Mouse (Mus musculus) kidney, adult 11 months (tissue): ENCODE measurements around the gene Ptk7.
"Not testable (repeated sequence)": the region's sequence is repeated elsewhere in the genome, so short reads cannot be mapped to it uniquely, and the experiment has no call there.

Experiments used
- DNase-seq: peaks from one replicate; pipeline ENCODE4 v3.0.0; 2022

Ptk7 gene

GRCm38 (mm10) chr17:46605126-46605525 lies 24.2 kb downstream of the Ptk7 start:
- no peak for DNase-seq

DNA sequence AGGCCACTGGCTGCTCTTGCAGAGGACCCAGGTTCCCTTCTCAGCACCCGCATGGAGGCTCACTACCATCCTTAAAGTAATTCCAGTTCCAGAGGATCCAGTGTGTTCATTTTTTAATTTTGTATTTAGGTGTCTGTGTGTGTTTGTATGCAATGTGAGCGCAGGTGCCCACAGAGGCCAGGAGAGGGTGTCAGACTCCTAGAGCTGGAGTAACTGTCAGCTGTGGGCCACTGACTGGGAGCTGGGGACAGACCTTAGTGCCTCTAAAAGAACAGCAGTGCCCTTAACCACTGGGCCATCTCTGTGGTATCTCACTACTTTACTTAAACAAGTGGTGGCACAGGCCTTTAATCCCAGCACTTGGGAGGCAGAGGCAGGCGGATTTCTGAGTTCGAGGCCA lies 26.1 kb downstream of the Ptk7 start:
- DNase-seq = no peak

DNA sequence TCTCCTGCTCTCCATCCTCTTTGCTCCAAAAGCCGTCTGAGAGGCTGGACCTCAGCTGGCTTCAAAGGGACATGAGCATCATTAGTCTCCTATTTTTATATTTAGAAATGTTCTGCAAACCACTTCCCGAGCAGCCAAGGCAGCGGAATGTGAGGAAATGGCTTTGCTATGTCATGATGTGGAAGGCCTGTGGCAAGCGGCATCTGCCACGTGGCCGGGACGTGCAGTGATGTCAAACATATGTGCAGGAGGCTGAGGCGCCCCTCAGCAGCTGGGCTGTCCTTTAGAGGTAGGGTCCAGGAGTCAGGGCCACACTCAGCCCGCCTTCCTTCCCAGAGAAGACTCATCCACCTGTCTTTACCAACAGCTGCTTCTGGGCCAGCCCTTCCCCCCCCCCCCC lies 27.1 kb downstream of the Ptk7 start:
- DNase-seq = no peak

DNA sequence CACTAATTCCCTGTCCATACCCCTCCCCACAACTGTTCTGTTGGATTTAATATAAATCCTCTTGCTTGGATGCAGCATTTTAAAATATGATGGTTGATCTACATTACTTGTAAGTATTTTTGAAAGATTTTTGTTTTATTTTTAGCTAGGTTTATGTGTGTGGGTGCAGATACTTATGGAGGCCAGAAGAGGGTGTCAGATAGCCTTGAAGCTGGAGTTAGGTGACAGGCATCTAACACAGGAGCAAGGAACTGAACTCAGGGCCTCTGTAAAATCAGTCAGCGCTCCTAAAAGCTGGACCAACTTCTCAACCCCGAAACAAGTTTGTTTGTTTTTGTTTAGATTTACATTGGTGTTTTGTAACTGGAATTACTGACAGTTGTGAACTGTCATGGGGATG lies 28.7 kb downstream of the Ptk7 start:
- DNase-seq = no peak

- DNase-seq = no peak
These were observed 30.3 kb downstream of the Ptk7 start for GRCm38 (mm10) chr17:46598963-46599362.

DNA sequence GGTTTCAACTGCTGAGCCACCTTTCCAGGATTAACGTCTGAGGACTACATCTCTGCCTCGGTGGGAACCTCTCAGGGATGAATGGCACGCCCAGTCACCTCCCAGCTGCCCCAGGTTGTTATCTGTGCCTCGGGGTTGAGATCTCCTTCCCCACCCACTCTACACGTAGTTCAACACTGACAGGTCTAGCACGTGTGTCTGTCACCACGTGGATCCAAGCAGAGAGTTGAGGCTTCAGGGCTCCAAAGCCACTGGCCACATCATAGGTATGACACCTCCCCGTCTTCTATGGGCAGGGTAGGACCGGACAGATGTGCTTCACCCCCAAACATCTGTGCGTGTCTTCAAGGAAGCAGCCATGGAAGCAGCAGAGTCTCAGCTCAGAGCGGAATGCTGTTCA lies 31.3 kb downstream of the Ptk7 start:
- DNase-seq = no peak

DNA sequence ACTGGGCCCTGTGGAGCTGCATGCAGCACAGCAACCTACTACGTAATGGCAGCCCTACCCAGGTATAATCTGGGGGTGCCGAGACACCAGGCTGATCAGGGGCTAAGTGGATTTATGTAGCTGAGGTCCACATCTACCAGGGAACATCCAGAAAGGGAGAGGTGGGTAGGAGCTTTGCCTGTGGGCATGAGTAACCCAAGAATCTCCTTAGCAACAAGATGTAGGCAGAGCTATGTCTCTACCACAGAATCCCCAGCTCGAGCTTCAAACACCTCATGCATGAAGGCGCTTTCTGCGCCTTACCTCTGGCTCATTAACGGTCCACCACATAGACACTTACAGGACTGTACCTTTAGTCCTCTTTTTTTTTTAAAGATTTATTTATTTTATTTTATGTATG lies 34.0 kb downstream of the Ptk7 start:
- no peak for DNase-seq

- no peak for DNase-seq
These were observed 34.7 kb downstream of the Ptk7 start for GRCm38 (mm10) chr17:46594606-46595005.

GRCm38 (mm10) chr17:46593124-46593523 lies 36.2 kb downstream of the Ptk7 start:
- DNase-seq = no peak

DNA sequence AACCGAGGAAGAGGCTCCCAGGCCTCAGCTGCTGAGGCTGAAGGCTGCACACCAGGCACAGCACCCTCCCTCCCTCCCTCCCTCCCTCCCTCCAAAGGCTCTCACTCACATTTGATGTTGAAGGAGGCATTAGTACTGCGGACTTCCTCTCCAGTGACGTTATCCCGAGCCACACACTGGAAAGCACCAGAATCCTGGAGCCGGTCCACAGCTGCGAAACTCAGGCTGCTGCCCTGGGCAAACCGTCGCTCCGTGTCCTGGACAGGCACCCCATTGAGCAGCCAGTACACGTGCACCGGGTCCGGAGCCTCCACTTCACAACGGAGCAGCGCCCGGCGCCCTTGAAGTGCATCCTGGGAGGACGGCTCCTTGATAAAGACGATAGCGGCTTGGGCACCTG lies 37.9 kb downstream of the Ptk7 start:
- no peak for DNase-seq

DNA sequence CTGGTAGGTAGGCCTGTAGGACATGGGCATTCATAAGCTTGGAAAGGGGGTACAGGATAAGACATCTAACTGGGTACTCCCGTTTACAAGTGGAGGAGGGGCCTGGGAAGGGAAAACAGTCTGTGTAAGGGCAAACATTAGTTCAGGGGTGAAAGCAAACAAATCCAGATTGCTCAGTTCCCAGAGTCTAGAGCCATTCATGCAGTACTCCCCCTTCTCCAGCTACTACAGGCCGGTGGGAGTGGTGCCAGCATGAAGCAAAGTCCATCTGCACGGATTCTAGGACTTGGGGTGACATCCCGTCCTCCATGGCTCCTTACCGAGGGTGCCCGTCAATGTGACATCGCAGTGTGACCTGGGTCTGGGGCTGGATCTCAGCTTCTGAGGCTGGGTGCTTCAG lies 38.9 kb downstream of the Ptk7 start:
- no peak for DNase-seq

GRCm38 (mm10) chr17:46589635-46590314 lies 39.5 kb downstream of the Ptk7 start:
- no peak for DNase-seq

DNA sequence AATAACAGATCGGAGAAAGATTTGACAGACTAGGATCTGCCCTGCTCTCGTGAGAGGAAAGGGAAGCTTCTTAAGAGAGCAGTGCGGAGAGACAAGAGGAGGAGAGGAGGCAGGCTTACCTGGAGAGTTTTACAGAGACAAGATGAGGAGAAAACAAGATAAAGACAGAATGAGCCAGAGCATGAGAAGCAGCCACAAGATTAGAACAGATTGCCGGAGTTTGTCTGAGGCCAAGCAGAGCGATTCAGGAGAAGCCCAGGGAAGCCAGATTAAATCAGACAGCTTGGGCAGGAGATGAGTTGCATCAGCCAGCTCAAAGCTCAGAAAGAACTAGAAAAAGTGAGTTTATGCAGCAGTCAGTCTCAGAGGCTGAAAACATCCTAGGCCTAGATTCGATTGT lies 40.4 kb downstream of the Ptk7 start:
- DNase-seq = no peak

DNA sequence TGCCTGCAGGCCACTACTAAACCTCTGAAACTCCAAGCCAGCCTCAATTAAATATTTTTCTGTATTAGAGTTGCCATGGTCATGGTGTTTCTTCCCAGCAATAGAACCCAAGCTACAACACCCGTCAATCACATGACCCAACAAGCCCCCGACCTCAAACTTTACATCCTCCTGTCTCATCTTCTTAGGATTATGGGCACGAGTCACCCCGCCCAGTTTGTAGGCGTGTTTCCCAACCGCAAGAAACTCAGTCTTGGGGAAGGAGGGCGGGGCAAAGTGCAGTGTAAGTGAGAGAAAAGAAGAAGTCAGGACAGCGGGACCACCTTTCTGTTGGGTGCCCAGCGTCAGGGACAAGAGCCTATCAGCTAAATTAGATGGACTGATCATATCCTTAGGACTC lies 41.1 kb downstream of the Ptk7 start:
- no peak for DNase-seq

- DNase-seq = no peak
These were observed 43.0 kb downstream of the Ptk7 start for GRCm38 (mm10) chr17:46586327-46586726.

DNA sequence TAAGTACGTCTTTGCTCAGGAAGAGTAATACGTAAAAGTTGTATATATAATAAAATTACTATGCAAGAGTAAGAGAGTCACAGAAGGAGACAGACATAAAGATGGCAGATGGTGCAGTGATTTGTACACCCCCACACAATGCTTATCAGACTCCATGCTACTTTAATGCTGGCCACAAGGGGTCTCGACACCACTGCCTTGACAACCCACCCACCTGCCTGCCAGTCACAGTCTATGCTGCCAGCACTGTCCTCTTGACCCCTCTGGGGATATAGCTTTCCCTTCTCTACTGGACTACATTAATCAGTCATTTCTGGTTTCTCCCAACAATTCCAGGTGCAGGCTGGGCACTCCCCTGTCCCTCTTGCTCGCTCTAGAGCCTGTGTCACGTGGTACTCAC lies 50.7 kb downstream of the Ptk7 start:
- DNase-seq = no peak

GRCm38 (mm10) chr17:46576070-46576469 lies 53.2 kb downstream of the Ptk7 start:
- DNase-seq = no peak

DNA sequence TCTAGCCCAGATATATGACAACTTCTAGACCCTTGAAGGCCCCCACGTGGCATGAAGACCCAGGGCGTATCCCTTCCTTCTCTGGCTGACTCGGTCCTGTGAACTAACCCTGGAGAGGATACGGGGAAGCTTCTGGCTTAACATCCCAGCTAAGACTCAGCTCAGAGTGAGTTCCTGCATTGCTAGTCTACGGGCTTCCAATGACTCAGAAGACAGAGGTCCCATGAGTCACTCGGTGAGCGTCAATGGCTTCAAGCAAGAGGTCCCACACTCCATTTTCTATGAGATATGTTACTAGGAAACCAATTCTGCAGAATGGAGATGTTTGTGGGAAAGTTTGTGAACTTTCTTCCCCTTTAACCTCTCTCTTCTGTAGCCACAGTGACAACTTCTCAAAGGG lies 54.8 kb downstream of the Ptk7 start:
- DNase-seq = no peak

- no peak for DNase-seq
These were observed 58.3 kb downstream of the Ptk7 start for GRCm38 (mm10) chr17:46571005-46571404.

GRCm38 (mm10) chr17:46559146-46559545 lies 70.2 kb downstream of the Ptk7 start:
- DNase-seq = no peak

DNA sequence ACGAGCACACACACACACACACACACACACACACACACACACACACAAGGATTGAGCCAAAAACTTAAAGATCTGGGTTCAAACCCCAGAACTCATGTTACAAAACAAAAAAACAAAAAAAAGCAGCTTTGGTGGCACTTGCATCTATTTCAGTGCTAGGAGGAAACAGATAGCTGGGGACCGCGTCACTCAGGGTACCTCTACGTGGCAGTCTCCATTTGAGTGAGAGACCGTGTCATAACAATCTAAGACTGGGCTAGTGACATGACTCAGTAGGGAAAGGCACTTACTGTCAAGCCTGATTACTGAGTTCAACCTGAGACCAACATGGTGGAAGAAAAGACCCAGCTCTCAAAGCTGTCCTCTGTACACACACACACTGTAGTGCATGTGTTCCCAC lies 71.2 kb downstream of the Ptk7 start:
- no peak for DNase-seq

DNA sequence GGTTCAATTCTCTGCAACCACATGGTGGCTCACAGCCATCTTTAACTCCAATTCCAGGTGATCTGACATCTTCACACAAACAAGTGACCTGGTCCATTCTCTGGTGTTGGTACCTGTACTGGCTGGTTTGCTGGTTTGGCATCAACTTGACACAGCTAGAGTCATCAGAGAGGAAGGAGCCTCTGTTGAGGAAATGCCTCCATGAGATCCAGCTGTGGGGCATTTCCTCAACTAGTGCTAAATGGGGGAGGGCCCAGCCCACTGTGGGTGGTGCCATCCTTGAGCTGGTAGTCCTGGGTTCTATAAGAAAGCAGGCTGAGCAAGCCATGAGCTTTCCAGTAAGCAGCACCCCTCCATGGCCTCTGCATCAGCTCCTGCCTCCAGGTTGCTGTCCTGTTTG lies 72.0 kb downstream of the Ptk7 start:
- not testable (repeated sequence) for DNase-seq

GRCm38 (mm10) chr17:46556584-46556945 lies 72.7 kb downstream of the Ptk7 start:
- DNase-seq = no peak

GRCm38 (mm10) chr17:46555673-46556583 lies 73.4 kb downstream of the Ptk7 start, which contains the start of gene Srf:
TSS of gene Srf (minus strand) at chr17:46556175.
- DNase-seq = peak; percentile 98
